Mouse (Mus musculus) lung, postnatal 25 days (tissue): ENCODE results near the gene Cdiptos.

Source experiments
- DNase-seq: peaks from one replicate; pipeline ENCODE4 v3.0.0; 2022; ENCODE audit warnings: low spot score

Cdiptos gene

DNA sequence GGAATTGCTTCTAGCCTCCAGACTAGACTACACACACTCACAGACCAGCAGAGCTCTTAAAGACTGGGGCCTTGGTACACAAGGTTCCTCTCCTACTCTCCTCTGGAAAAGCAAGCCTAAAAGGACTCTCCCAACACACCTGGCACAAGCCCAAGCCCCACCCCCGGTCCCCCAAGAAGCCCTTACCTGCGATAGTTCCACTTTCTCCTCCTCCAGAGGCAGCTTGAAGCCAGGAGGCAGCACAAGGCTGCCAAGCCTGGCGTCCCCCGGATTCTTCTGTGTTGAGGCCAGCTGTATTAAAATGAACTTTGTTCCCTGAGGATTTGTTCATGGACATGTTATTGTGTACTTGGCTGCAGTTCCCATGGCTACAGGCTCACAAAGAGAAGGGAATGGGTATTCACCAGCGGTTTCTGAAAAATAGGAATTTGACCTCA lies 53.3 kb downstream of the Cdiptos start, which contains the start of gene Tmem219:
Gene Tmem219, minus strand, starts transcription at position 294 of the 437 bp plus-strand sequence.
- peak; percentile 77 for DNase-seq
